Mouse (Mus musculus): Measurements from ENCODE around the gene Rnpepl1. TPM values are rescaled to one million over a fixed set of nuclear protein-coding genes. Genes with fewer than 3 reads are reported as not detected.

The Rnpepl1 gene
- polyA plus RNA-seq, 1 experiment from 2014 or later, result 40.8 TPM

GRCm38 (mm10) chr1:92907632-92908360 lies 2.8 kb upstream of the Rnpepl1 start:
- Histone ChIP-seq H3K27me3 (ENCODE audit: control insufficient read depth, insufficient read depth, low read length) (no peaks in the 10 kb centered on the region), H3K4me1 (ENCODE audit: control insufficient read depth in 2 of 2, insufficient read depth in 2 of 2, low read length in 2 of 2) (peaks cover 25 to 28% of the 10 kb centered on the region in 2 experiments), H3K27ac (replicated peaks in 1 of 2; ENCODE audit: control insufficient read depth in 1 of 2, insufficient read depth in 1 of 2, low read depth in 2 of 2, low read length in 2 of 2) (peak overlapping the region in 1 of 2 experiments; percentile 85; a peak in 1 of 4 replicates), H3K4me2 (ENCODE audit: low read length) (peak overlapping the region; percentile 77), H3K4me3 (ENCODE audit: control insufficient read depth in 1 of 2, insufficient read depth in 1 of 2, low read depth in 1 of 2, low read length in 2 of 2) (peak overlapping the region; percentile 86 to 88), H3K36me3 (ENCODE audit: control insufficient read depth, insufficient read depth, low read length) (no peaks in the 10 kb centered on the region), H3K9ac (ENCODE audit: low read length) (peak overlapping the region; percentile 86), H3K9me3 (ENCODE audit: control insufficient read depth, low read length) (no peaks in the 10 kb centered on the region)
- ATAC-seq (ENCODE audit: insufficient number of reproducible peaks, insufficient read depth, low FRiP score, low read depth), result no peak
- WGBS, result 41% methylated on average over 20 of the region's 20 CpGs

- H3K27ac ChIP-seq (replicated peaks in 1 of 2; ENCODE audit: control insufficient read depth in 1 of 2, insufficient read depth in 1 of 2, low read depth in 2 of 2, low read length in 2 of 2), result no peak overlapping the region
- 0 out of 2 replicates have a peak, but pooled peaks cover 3% of the 10 kb centered on the region for H3K36me3 ChIP-seq (ENCODE audit: control insufficient read depth, insufficient read depth, low read length)
- H3K9me3 ChIP-seq (ENCODE audit: control insufficient read depth, low read length), result no peaks in the 10 kb centered on the region
- no peak overlapping the region for H3K4me3 ChIP-seq (ENCODE audit: control insufficient read depth in 1 of 2, insufficient read depth in 1 of 2, low read depth in 1 of 2, low read length in 2 of 2)
- no peak for ATAC-seq (ENCODE audit: insufficient number of reproducible peaks, insufficient read depth, low FRiP score, low read depth)
- no peak overlapping the region for H3K4me2 ChIP-seq (ENCODE audit: low read length)
- no peaks in the 10 kb centered on the region for H3K27me3 ChIP-seq (ENCODE audit: control insufficient read depth, insufficient read depth, low read length)
- H3K9ac ChIP-seq (ENCODE audit: low read length), result no peak overlapping the region
- WGBS, result 96% methylated on average over 3 of the region's 3 CpGs
- peaks cover 21 to 24% of the 10 kb centered on the region in 2 experiments for H3K4me1 ChIP-seq (ENCODE audit: control insufficient read depth in 2 of 2, insufficient read depth in 2 of 2, low read length in 2 of 2)
These were observed 1.9 kb upstream of the Rnpepl1 start for GRCm38 (mm10) chr1:92908664-92909063.

- WGBS, result 61% methylated on average over 4 of the region's 4 CpGs
- no peak overlapping the region for H3K4me2 ChIP-seq (ENCODE audit: low read length)
- no peak overlapping the region for H3K9ac ChIP-seq (ENCODE audit: low read length)
- no peaks in the 10 kb centered on the region for H3K27me3 ChIP-seq (ENCODE audit: control insufficient read depth, insufficient read depth, low read length)
- no peaks in the 10 kb centered on the region for H3K9me3 ChIP-seq (ENCODE audit: control insufficient read depth, low read length)
- no peak for ATAC-seq (ENCODE audit: insufficient number of reproducible peaks, insufficient read depth, low FRiP score, low read depth)
- H3K36me3 ChIP-seq (ENCODE audit: control insufficient read depth, insufficient read depth, low read length), result 0 out of 2 replicates have a peak, but pooled peaks cover 3% of the 10 kb centered on the region
- peaks cover 21 to 24% of the 10 kb centered on the region in 2 experiments for H3K4me1 ChIP-seq (ENCODE audit: control insufficient read depth in 2 of 2, insufficient read depth in 2 of 2, low read length in 2 of 2)
- no peak overlapping the region for H3K27ac ChIP-seq (replicated peaks in 1 of 2; ENCODE audit: control insufficient read depth in 1 of 2, insufficient read depth in 1 of 2, low read depth in 2 of 2, low read length in 2 of 2)
- no peak overlapping the region for H3K4me3 ChIP-seq (ENCODE audit: control insufficient read depth in 1 of 2, insufficient read depth in 1 of 2, low read depth in 1 of 2, low read length in 2 of 2)
These were observed 1.5 kb upstream of the Rnpepl1 start for GRCm38 (mm10) chr1:92909068-92909467.

- Histone ChIP-seq H3K4me3 (ENCODE audit: control insufficient read depth in 1 of 2, insufficient read depth in 1 of 2, low read depth in 1 of 2, low read length in 2 of 2) (peak overlapping the region; percentile 73 to 85), H3K9ac (ENCODE audit: low read length) (peak overlapping the region; percentile 93), H3K4me1 (ENCODE audit: control insufficient read depth in 2 of 2, insufficient read depth in 2 of 2, low read length in 2 of 2) (peaks cover 21 to 24% of the 10 kb centered on the region in 2 experiments), H3K27me3 (ENCODE audit: control insufficient read depth, insufficient read depth, low read length) (no peaks in the 10 kb centered on the region), H3K36me3 (ENCODE audit: control insufficient read depth, insufficient read depth, low read length) (peaks cover 21% of the 10 kb centered on the region), H3K27ac (replicated peaks in 1 of 2; ENCODE audit: control insufficient read depth in 1 of 2, insufficient read depth in 1 of 2, low read depth in 2 of 2, low read length in 2 of 2) (peak overlapping the region; percentile 28 to 89; a peak in 3 of 4 replicates), H3K9me3 (ENCODE audit: control insufficient read depth, low read length) (no peaks in the 10 kb centered on the region), H3K4me2 (ENCODE audit: low read length) (peak overlapping the region; percentile 95)
- peak; percentile 6; the same call in 1 of the 2 replicates for ATAC-seq (ENCODE audit: insufficient number of reproducible peaks, insufficient read depth, low FRiP score, low read depth)
- under 1% methylated on average over 55 of the region's 85 CpGs for WGBS
These were observed 540 bp downstream of the Rnpepl1 start for GRCm38 (mm10) chr1:92910925-92911720.

GRCm38 (mm10) chr1:92911721-92912138 lies 1.1 kb downstream of the Rnpepl1 start:
- peak overlapping the region; percentile 73 to 85 for H3K4me3 ChIP-seq (ENCODE audit: control insufficient read depth in 1 of 2, insufficient read depth in 1 of 2, low read depth in 1 of 2, low read length in 2 of 2)
- peak overlapping the region; percentile 95 for H3K4me2 ChIP-seq (ENCODE audit: low read length)
- peak overlapping the region in 1 of 2 experiments; percentile 89; a peak in 1 of 4 replicates for H3K27ac ChIP-seq (replicated peaks in 1 of 2; ENCODE audit: control insufficient read depth in 1 of 2, insufficient read depth in 1 of 2, low read depth in 2 of 2, low read length in 2 of 2)
- peaks cover 27% of the 10 kb centered on the region for H3K36me3 ChIP-seq (ENCODE audit: control insufficient read depth, insufficient read depth, low read length)
- no peaks in the 10 kb centered on the region for H3K27me3 ChIP-seq (ENCODE audit: control insufficient read depth, insufficient read depth, low read length)
- H3K4me1 ChIP-seq (ENCODE audit: control insufficient read depth in 2 of 2, insufficient read depth in 2 of 2, low read length in 2 of 2), result peaks cover 19 to 24% of the 10 kb centered on the region in 2 experiments
- no peak for ATAC-seq (ENCODE audit: insufficient number of reproducible peaks, insufficient read depth, low FRiP score, low read depth)
- no peaks in the 10 kb centered on the region for H3K9me3 ChIP-seq (ENCODE audit: control insufficient read depth, low read length)
- peak overlapping the region; percentile 93 for H3K9ac ChIP-seq (ENCODE audit: low read length)
- 43% methylated on average over 8 of the region's 8 CpGs for WGBS

- Histone ChIP-seq H3K4me3 (ENCODE audit: control insufficient read depth in 1 of 2, insufficient read depth in 1 of 2, low read depth in 1 of 2, low read length in 2 of 2) (peak overlapping the region; percentile 73 to 85; a peak in 3 of 4 replicates), H3K4me2 (ENCODE audit: low read length) (peak overlapping the region; percentile 95), H3K27me3 (ENCODE audit: control insufficient read depth, insufficient read depth, low read length) (no peaks in the 10 kb centered on the region), H3K4me1 (ENCODE audit: control insufficient read depth in 2 of 2, insufficient read depth in 2 of 2, low read length in 2 of 2) (peaks cover 19 to 24% of the 10 kb centered on the region in 2 experiments), H3K9me3 (ENCODE audit: control insufficient read depth, low read length) (no peaks in the 10 kb centered on the region), H3K27ac (replicated peaks in 1 of 2; ENCODE audit: control insufficient read depth in 1 of 2, insufficient read depth in 1 of 2, low read depth in 2 of 2, low read length in 2 of 2) (no peak overlapping the region), H3K9ac (ENCODE audit: low read length) (peak overlapping the region; percentile 93; the same call in 1 of the 2 replicates), H3K36me3 (ENCODE audit: control insufficient read depth, insufficient read depth, low read length) (peaks cover 32% of the 10 kb centered on the region)
- WGBS, result 60% methylated on average over 1 of the region's 1 CpGs
- no peak for ATAC-seq (ENCODE audit: insufficient number of reproducible peaks, insufficient read depth, low FRiP score, low read depth)
These were observed 1.7 kb downstream of the Rnpepl1 start for GRCm38 (mm10) chr1:92912286-92912685.

- ATAC-seq (ENCODE audit: insufficient number of reproducible peaks, insufficient read depth, low FRiP score, low read depth), result no peak
- H3K9me3 ChIP-seq (ENCODE audit: control insufficient read depth, low read length), result no peaks in the 10 kb centered on the region
- peaks cover 13 to 18% of the 10 kb centered on the region in 2 experiments for H3K4me1 ChIP-seq (ENCODE audit: control insufficient read depth in 2 of 2, insufficient read depth in 2 of 2, low read length in 2 of 2)
- peaks cover 52% of the 10 kb centered on the region for H3K36me3 ChIP-seq (ENCODE audit: control insufficient read depth, insufficient read depth, low read length)
- no peak overlapping the region for H3K4me3 ChIP-seq (ENCODE audit: control insufficient read depth in 1 of 2, insufficient read depth in 1 of 2, low read depth in 1 of 2, low read length in 2 of 2)
- 70% methylated on average over 4 of the region's 4 CpGs for WGBS
- no peaks in the 10 kb centered on the region for H3K27me3 ChIP-seq (ENCODE audit: control insufficient read depth, insufficient read depth, low read length)
- H3K9ac ChIP-seq (ENCODE audit: low read length), result no peak overlapping the region
- H3K4me2 ChIP-seq (ENCODE audit: low read length), result no peak overlapping the region
- H3K27ac ChIP-seq (replicated peaks in 1 of 2; ENCODE audit: control insufficient read depth in 1 of 2, insufficient read depth in 1 of 2, low read depth in 2 of 2, low read length in 2 of 2), result no peak overlapping the region
These were observed 3.7 kb downstream of the Rnpepl1 start for GRCm38 (mm10) chr1:92914239-92914638.

Data from heart, embryonic 14.5 days (tissue).